Mouse (Mus musculus) fat pad, adult 2 months (tissue): ENCODE data around the gene Opn1sw.
A peak's percentile ranks its signal among the peaks of the same experiment; 100 is the strongest.
"Not testable (repeated sequence)": the region's sequence is repeated elsewhere in the genome, so short reads cannot be mapped to it uniquely, and the experiment has no call there.

Source experiments
- DNase-seq: peaks from one replicate; pipeline ENCODE4 v3.0.0-alpha.2; 2011; ENCODE audit warnings: low read depth, low spot score; ENCODE audit errors: extremely low read depth

Opn1sw gene

GRCm38 (mm10) chr6:29396714-29397540, 8.7 kb upstream of the Opn1sw start:
- DNase-seq: no peak

DNA sequence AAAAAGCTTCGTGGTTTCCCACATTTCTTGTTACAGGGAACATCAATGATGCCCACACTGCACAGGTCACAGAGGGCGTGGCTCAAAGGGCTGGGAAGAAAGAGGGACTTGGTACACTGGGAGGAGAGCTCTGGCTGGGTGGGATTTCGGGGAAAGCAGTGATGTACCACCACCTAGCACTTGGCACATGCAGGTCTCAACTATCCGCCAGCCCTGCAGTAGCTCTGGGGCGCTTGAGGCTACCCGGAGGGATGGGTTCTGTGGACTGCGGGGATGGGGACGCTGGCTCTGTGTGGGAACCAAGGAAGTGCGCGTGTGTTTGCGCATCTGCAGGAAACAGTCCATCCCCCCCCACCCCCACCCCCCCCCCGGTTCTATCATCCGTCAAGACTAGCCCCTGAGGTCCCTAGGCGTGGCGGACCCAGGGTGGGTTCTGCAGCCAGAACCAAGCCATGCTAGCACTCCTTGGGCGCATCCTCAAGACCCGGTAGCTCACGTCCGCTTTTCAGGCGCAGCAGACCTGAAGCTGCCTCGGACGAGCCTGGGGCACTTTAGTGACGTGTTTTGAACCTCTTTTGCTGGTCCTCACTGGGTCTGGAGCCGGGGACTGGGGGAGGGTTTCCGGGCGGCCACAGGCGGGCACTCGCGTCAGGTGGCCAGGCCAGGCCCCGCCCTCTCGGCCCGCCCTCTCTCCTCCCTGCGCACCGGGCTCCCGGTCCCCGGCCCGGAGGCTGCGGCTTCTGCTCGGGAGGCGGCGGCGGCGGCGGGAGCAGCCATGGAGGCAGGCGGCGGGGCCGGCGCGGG, 7.8 kb upstream of the Opn1sw start, which contains the start of gene Ccdc136:
Gene Ccdc136, plus strand, starts transcription at position 400 of the 804 bp plus-strand sequence.
- no peak for DNase-seq

GRCm38 (mm10) chr6:29394286-29394685, 6.0 kb upstream of the Opn1sw start:
- no peak for DNase-seq

GRCm38 (mm10) chr6:29391802-29392201, 3.5 kb upstream of the Opn1sw start:
- DNase-seq: no peak

DNA sequence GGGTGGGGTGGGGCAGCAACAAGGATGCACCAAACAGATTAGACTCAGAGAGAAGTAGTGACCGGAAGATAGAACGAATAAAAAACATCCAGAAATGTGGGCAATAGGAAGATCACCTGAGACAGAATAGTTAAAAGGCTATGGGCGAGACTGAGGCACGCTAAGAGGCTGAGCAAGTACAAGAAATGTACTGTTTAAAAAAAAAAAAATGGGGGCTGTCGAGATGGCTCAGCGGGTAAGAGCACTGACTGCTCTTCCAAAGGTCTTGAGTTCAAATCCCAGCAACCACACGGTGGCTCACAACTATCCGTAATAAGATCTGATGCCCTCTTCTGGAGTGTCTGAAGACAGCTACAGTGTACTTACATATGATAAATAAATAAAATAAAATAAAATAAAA, 3.0 kb upstream of the Opn1sw start:
- not testable (repeated sequence) for DNase-seq

- DNase-seq: not testable (repeated sequence)
Measured at GRCm38 (mm10) chr6:29390500-29390899, 2.2 kb upstream of the Opn1sw start.

GRCm38 (mm10) chr6:29389425-29389824, 1.2 kb upstream of the Opn1sw start:
- no peak for DNase-seq

- peak; percentile 45 for DNase-seq
Measured at GRCm38 (mm10) chr6:29388606-29389080, 375 bp upstream of the Opn1sw start.

GRCm38 (mm10) chr6:29382442-29382841, 5.8 kb downstream of the Opn1sw start:
- DNase-seq: no peak

DNA sequence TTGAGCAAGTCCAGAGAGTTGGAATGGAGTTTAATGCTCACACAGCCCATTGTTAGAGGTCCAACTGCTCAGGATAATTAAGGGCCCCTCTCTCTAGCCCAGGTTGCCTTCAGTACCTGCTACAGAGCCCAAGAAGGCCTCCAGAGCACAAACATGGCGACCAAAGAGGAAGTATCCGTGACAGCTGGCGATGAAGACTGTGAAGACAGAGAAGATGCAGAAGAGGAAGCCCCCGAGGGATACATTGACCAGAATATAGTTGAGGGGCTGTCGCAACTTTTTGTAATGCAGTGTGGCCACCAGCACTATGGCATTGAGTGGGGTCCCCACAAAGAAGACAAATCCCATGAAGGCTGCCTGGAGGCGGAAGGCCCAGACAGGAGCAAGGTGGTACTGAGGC, 8.3 kb downstream of the Opn1sw start:
- no peak for DNase-seq

- DNase-seq: no peak
Measured at GRCm38 (mm10) chr6:29378678-29379077, 9.6 kb downstream of the Opn1sw start.

GRCm38 (mm10) chr6:29377386-29377785, 10.9 kb downstream of the Opn1sw start:
- no peak for DNase-seq

DNA sequence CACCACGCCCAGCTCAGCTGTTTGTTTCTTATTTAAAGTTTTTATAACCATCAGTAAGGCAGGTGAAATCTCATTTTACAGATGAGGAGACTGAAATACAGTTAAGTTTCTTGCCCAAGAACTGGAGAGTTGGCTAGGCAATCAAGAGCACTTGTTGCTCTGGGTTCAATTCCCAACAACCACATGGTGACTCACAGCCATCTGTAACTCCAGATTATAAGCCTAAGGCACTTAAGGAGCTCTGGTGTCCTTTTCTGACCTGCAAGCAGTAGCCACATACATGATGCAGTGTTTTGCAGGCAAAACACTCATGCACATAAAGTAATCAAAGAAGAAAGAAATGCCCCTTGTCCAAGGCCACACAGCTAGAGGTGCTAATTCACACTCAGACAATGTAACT, 23.0 kb downstream of the Opn1sw start:
- DNase-seq: no peak

DNA sequence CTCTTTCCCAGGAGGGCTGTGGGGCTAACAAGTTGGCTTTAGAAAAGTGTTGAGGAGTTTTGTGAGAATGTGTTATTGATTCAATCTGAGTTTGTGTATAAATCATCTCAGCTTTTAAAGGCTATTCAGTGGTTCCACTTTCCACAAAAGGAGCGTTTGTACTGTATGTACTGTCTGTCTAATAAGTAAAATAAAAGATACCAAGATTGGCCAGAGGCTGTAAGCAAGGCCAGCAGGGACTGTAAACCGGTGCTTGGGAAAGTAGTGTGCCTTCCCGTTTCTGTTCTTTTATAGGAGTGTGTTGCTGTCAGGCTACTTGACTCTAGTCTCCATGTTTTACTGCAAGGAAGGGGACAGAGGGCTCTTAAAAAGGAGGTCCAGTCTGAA, 25.1 kb downstream of the Opn1sw start:
- DNase-seq: no peak

DNA sequence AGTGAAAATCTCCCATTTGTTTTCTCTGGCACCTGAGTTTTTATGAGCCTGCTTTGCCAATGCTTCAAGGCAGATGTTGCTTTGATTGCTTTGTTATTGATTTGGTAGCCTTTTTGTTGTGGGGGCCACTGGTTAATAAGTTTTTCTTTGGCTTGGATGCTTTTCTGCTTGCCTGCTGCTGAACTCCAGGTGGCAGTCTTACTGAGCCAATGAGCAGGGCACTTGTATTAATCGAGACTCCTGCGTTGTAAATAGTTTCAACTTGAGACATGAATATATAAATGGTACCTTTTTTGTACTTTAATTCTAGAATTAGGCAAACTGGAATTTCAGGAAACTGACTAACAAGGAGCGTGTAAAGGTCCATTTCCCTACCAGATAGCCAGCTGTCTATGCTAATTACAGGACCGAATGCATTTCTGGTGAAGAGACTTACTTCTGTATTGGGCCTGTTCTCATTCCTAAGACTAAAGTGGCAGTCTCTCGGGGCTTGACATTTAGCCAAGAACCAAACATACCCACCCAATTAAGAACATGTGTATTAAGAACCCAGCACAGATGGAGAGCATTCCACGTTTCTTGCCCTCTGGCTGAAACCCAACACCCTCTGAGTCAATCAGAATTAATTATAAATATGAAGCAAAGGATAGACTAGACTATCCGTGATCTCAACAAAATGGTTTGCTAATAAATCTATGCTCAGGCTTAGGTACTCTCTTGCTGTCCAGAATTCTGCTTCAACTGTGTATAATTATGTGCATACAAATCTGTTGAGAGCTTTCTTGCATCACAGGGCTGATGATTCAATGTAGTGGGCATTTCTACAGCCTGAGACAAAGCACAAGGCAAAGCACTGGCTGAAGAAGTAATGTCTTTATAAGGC, 25.8 kb downstream of the Opn1sw start:
- DNase-seq: no peak

DNA sequence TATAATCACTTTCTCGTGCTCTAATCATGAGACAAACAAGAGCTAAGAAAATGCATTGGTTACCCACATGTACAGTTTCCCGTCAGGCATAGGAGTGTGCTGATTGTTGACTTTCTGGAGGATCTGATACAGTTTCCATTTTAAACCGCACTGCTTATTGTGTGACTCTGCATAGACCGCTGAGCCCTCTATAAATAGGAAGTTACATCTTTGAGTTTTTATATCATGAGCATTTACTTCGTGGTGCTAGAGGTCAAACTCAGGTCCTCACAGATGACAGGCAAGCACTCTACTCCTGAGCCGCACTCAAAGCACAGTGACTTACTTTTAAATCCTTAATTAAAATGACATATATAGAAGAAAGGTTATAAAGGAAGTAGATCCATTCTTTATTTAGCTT, 28.1 kb downstream of the Opn1sw start:
- no peak for DNase-seq

GRCm38 (mm10) chr6:29359386-29359785, 28.9 kb downstream of the Opn1sw start:
- DNase-seq: no peak

GRCm38 (mm10) chr6:29352816-29353215, 35.5 kb downstream of the Opn1sw start:
- DNase-seq: no peak

DNA sequence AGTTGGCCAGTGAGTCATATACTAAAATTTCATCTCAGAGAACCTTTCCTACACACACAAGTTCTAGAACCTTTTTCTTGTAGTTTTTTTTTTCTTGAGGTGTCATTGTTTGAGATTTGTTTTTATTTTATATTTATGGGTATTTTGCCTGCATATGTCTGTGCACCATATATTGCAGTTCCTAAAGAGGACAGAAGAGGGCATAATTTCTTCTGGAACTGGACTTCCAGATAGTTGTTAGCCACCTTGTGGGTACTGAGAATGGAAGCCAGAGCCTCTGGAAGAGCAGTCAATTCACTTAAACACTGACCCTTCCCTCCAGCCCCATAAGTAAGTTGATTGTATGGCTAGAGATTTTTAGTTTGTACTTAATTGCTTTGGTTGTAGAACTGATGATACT, 36.7 kb downstream of the Opn1sw start:
- DNase-seq: no peak

- DNase-seq: no peak
Measured at GRCm38 (mm10) chr6:29348371-29348724, 39.9 kb downstream of the Opn1sw start.
